Mouse (Mus musculus) lung, postnatal 25 days (tissue): ENCODE measurements at regions not wholly inside any gene's neighbourhood (a gene's known extent, or its start where the extent isn't known, plus 50 kb on each side); places are given as distances from the start of the nearest gene placed in this dataset.

Source experiments
- DNase-seq: peaks from one replicate; pipeline ENCODE4 v3.0.0; 2022; ENCODE audit warnings: low spot score

DNA sequence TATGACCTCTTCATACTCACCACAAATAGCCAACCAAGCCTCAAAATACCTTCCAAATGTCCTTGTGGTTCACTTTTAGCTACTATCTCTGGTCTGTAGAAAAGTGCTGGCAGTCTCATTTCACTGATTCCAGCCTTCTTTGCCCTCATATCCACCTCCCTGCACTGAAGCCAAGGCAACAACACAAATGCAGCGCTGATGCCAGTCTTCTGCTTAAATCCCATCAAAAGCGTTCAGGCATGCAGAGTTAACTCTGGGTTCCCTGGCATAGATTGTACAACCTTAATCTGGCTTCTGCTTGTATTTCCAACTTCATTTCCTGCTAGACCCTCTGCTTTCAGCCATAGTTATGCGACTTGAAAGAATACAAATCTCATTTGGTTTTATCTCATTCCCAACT, 362.9 kb upstream of the Fam49a start:
- no peak for DNase-seq

DNA sequence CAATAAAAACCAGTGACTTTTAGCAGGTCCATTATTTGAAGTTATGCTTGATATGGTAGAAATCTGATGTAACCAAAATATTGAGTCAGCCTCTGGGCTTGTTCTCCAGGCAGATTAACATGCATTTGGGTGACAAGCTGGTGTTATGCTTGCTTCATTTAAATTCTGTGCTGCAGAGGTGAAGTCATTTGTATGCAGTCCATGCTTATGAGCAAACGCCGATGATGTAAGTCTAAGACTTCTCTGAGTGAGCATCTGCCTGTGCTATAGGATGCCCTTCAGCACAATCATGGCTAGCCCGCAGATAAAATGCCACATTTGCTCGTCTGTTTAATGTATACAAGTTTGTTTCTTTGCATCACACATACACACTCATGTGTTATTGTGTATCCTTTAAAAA, 355.4 kb upstream of the Fam49a start:
- no peak for DNase-seq
